Mouse (Mus musculus) heart, embryonic 10.5 days (tissue): Measurements from ENCODE around the gene Mast1. TPM values are rescaled to one million over a fixed set of nuclear protein-coding genes. Genes with fewer than 3 reads are reported as not detected.
A peak's percentile ranks its signal among the peaks of the same experiment; 100 is the strongest.
"Not testable (repeated sequence)": the region's sequence is repeated elsewhere in the genome, so short reads cannot be mapped to it uniquely, and the experiment has no call there.

ENCODE experiments used
- DNase-seq: peaks from one replicate; pipeline ENCODE4 v3.0.0-alpha.2; 2017; ENCODE audit warnings: low spot score
- H3K27ac ChIP-seq: fragments of 300-500 bp; sonication (generic); 2 replicates; pipeline ENCODE4 v1.5.1; 2016; ENCODE audit warnings: mild to moderate bottlenecking
- H3K27me3 ChIP-seq: fragments of 300-500 bp; sonication (generic); 2 replicates; pipeline ENCODE4 v1.6.1; 2016; ENCODE audit warnings: mild to moderate bottlenecking; ENCODE audit not compliant: poor library complexity, insufficient read depth, severe bottlenecking
- H3K36me3 ChIP-seq: fragments of 300-500 bp; sonication (generic); 2 replicates; pipeline ENCODE4 v1.6.1; 2016; ENCODE audit warnings: mild to moderate bottlenecking, moderate library complexity
- H3K4me1 ChIP-seq: fragments of 300-500 bp; sonication (generic); 2 replicates; pipeline ENCODE4 v1.6.1; 2016; ENCODE audit warnings: mild to moderate bottlenecking
- H3K4me3 ChIP-seq: fragments of 300-500 bp; sonication (generic); 2 replicates; pipeline ENCODE4 v1.5.1; 2016; ENCODE audit warnings: mild to moderate bottlenecking, moderate library complexity
- H3K9me3 ChIP-seq: fragments of 300-500 bp; sonication (generic); 2 replicates; pipeline ENCODE4 v1.6.1; 2016; ENCODE audit warnings: mild to moderate bottlenecking, moderate library complexity
- WGBS: fragments of 180-500 bp; shearing (Covaris S2); methylation state at CpG from one replicate; pipeline ENCODE4 v1.1.7; 2016; 5-methylcytosine and 5-hydroxymethylcytosine counted together
- polyA plus RNA-seq: library from polyadenylated mRNA; unstranded; fragments of >200 nt; fragmentation: Nextera tagmentation; extraction: Ambion mirVana; gene quantifications from 2 replicates; pipeline ENCODE4 v1.2.1, GENCODE M21; 2016

Gene Mast1
- polyA plus RNA-seq, 1 experiment from 2014 or later: 0.09 TPM

GRCm38 (mm10) chr8:84907979-84908378, 29.2 kb downstream of the Mast1 start:
- not testable (repeated sequence) for H3K36me3 ChIP-seq, H3K9me3 ChIP-seq, DNase-seq, H3K27ac ChIP-seq
- Histone ChIP-seq H3K4me3 (peak overlapping the region; percentile 71), H3K4me1 (peaks cover 22% of the 10 kb centered on the region), H3K27me3 (peaks cover 55% of the 10 kb centered on the region)
- 26% methylated on average over 7 of the region's 7 CpGs for WGBS

- Histone ChIP-seq H3K9me3 (no peaks in the 10 kb centered on the region), H3K4me1 (peaks cover 22% of the 10 kb centered on the region), H3K4me3 (no peak overlapping the region), H3K27me3 (peaks cover 50% of the 10 kb centered on the region), H3K36me3 (no peaks in the 10 kb centered on the region), H3K27ac (no peak overlapping the region)
- no peak for DNase-seq
- WGBS: 76% methylated on average over 8 of the region's 8 CpGs
Observed at GRCm38 (mm10) chr8:84907493-84907892, 29.7 kb downstream of the Mast1 start.

- WGBS: 90% methylated on average over 9 of the region's 9 CpGs
- Histone ChIP-seq H3K9me3 (no peaks in the 10 kb centered on the region), H3K4me3 (no peak overlapping the region), H3K27ac (no peak overlapping the region), H3K4me1 (peaks cover 20% of the 10 kb centered on the region), H3K27me3 (peaks cover 47% of the 10 kb centered on the region), H3K36me3 (no peaks in the 10 kb centered on the region)
- DNase-seq: no peak
Observed at GRCm38 (mm10) chr8:84907037-84907436, 30.1 kb downstream of the Mast1 start.

- H3K36me3 ChIP-seq: no peaks in the 10 kb centered on the region
Observed at GRCm38 (mm10) chr8:84904351-84904750, 32.8 kb downstream of the Mast1 start.

GRCm38 (mm10) chr8:84902920-84903661, 34.1 kb downstream of the Mast1 start:
- H3K27me3 ChIP-seq: peaks cover 34% of the 10 kb centered on the region
- H3K27ac ChIP-seq: peak overlapping the region; percentile 91
- peak overlapping the region; percentile 82 for H3K4me3 ChIP-seq
- peak; percentile 95 for DNase-seq
- no peaks in the 10 kb centered on the region for H3K9me3 ChIP-seq
- under 1% methylated on average over 68 of the region's 68 CpGs for WGBS
- H3K4me1 ChIP-seq: peaks cover 11% of the 10 kb centered on the region
- no peaks in the 10 kb centered on the region for H3K36me3 ChIP-seq

More at GRCm38 (mm10) chr8:84904351-84904750, 32.8 kb downstream of the Mast1 start:
- Histone ChIP-seq H3K27me3 (peaks cover 42% of the 10 kb centered on the region), H3K4me1 (peaks cover 20% of the 10 kb centered on the region), H3K9me3 (no peaks in the 10 kb centered on the region), H3K27ac (no peak overlapping the region), H3K4me3 (no peak overlapping the region)
- WGBS: 88% methylated on average over 7 of the region's 7 CpGs
- no peak for DNase-seq

- Histone ChIP-seq H3K9me3 (no peaks in the 10 kb centered on the region), H3K4me3 (peak overlapping the region; percentile 82), H3K36me3 (no peaks in the 10 kb centered on the region), H3K27me3 (peaks cover 34% of the 10 kb centered on the region), H3K27ac (peak overlapping the region; percentile 91), H3K4me1 (peaks cover 11% of the 10 kb centered on the region)
- DNase-seq: no peak
- WGBS: 4% methylated on average over 24 of the region's 24 CpGs
Observed at GRCm38 (mm10) chr8:84902367-84902919, 34.7 kb downstream of the Mast1 start.

GRCm38 (mm10) chr8:84901752-84902151, 35.4 kb downstream of the Mast1 start, which contains the start of gene Klf1:
Gene Klf1 (plus strand): TSS chr8:84901928.
- peaks cover 11% of the 10 kb centered on the region for H3K4me1 ChIP-seq
- peak; percentile 91 for DNase-seq
- 49% methylated on average over 3 of the region's 3 CpGs for WGBS

GRCm38 (mm10) chr8:84901071-84901470, 36.1 kb downstream of the Mast1 start:
- 16% methylated on average over 4 of the region's 4 CpGs for WGBS
- Histone ChIP-seq H3K36me3 (no peaks in the 10 kb centered on the region), H3K9me3 (no peaks in the 10 kb centered on the region), H3K27me3 (peaks cover 34% of the 10 kb centered on the region), H3K4me3 (no peak overlapping the region), H3K27ac (peak overlapping the region; percentile 31; the same call in 1 of the 2 replicates), H3K4me1 (peaks cover 11% of the 10 kb centered on the region)
- peak; percentile 92 for DNase-seq

More at GRCm38 (mm10) chr8:84901752-84902151, 35.4 kb downstream of the Mast1 start, which contains the start of gene Klf1:
- no peaks in the 10 kb centered on the region for H3K9me3 ChIP-seq
- no peaks in the 10 kb centered on the region for H3K36me3 ChIP-seq
- peak within 1 kb of the TSS; percentile 82 for H3K4me3 ChIP-seq
- peaks cover 34% of the 10 kb centered on the region for H3K27me3 ChIP-seq
- peak within 1 kb of the TSS; percentile 91 for H3K27ac ChIP-seq

- 82% methylated on average over 5 of the region's 5 CpGs for WGBS
- DNase-seq: no peak
- H3K27me3 ChIP-seq: peaks cover 11% of the 10 kb centered on the region; the same call in 1 of the 2 replicates
- H3K27ac ChIP-seq: no peak overlapping the region
- H3K9me3 ChIP-seq: no peaks in the 10 kb centered on the region
- H3K4me3 ChIP-seq: no peak overlapping the region
- H3K4me1 ChIP-seq: peaks cover 11% of the 10 kb centered on the region
- peaks cover 7% of the 10 kb centered on the region for H3K36me3 ChIP-seq
Observed at GRCm38 (mm10) chr8:84895963-84896362, 41.2 kb downstream of the Mast1 start.

GRCm38 (mm10) chr8:84893709-84894134, 43.4 kb downstream of the Mast1 start, which contains the start of gene Gcdh:
Gene Gcdh (minus strand): TSS chr8:84893921.
- WGBS: 0% methylated on average over 11 of the region's 11 CpGs
- H3K36me3 ChIP-seq: peaks cover 22% of the 10 kb centered on the region
- H3K9me3 ChIP-seq: no peaks in the 10 kb centered on the region
- H3K27me3 ChIP-seq: no peaks in the 10 kb centered on the region
- H3K4me3 ChIP-seq: peak within 1 kb of the TSS; percentile 85
- peak within 1 kb of the TSS; percentile 86 for H3K27ac ChIP-seq
- DNase-seq: peak; percentile 99
- H3K4me1 ChIP-seq: peaks cover 11% of the 10 kb centered on the region

- no peaks in the 10 kb centered on the region for H3K9me3 ChIP-seq
- H3K36me3 ChIP-seq: peaks cover 28% of the 10 kb centered on the region
- peak overlapping the region; percentile 85 for H3K4me3 ChIP-seq
- 11% methylated on average over 31 of the region's 31 CpGs for WGBS
- peak overlapping the region; percentile 86 for H3K27ac ChIP-seq
- DNase-seq: no peak
- peaks cover 11% of the 10 kb centered on the region for H3K4me1 ChIP-seq
- no peaks in the 10 kb centered on the region for H3K27me3 ChIP-seq
Observed at GRCm38 (mm10) chr8:84892993-84893708, 44.0 kb downstream of the Mast1 start.

- H3K36me3 ChIP-seq: peaks cover 55% of the 10 kb centered on the region
- no peaks in the 10 kb centered on the region for H3K9me3 ChIP-seq
- H3K27me3 ChIP-seq: no peaks in the 10 kb centered on the region
- H3K4me3 ChIP-seq: no peak overlapping the region
- WGBS: 97% methylated on average over 1 of the region's 1 CpGs
- no peak overlapping the region for H3K27ac ChIP-seq
- no peak for DNase-seq
- peaks cover 11% of the 10 kb centered on the region for H3K4me1 ChIP-seq
Observed at GRCm38 (mm10) chr8:84889141-84889540, 48.0 kb downstream of the Mast1 start.

- 94% methylated on average over 3 of the region's 3 CpGs for WGBS
Observed at GRCm38 (mm10) chr8:84888280-84888679, 48.9 kb downstream of the Mast1 start.

More at GRCm38 (mm10) chr8:84888280-84888679, 48.9 kb downstream of the Mast1 start:
- Histone ChIP-seq H3K9me3 (no peaks in the 10 kb centered on the region), H3K36me3 (peaks cover 55% of the 10 kb centered on the region), H3K27me3 (no peaks in the 10 kb centered on the region), H3K4me3 (no peak overlapping the region), H3K4me1 (peaks cover 11% of the 10 kb centered on the region), H3K27ac (no peak overlapping the region)
- DNase-seq: no peak
